Mouse (Mus musculus): ENCODE results near the gene Nin. TPM values are rescaled to one million over a fixed set of nuclear protein-coding genes. Genes with fewer than 3 reads are reported as not detected.
A peak's percentile ranks its signal among the peaks of the same experiment; 100 is the strongest.

Nin gene
- polyA plus RNA-seq, 1 experiment from 2014 or later = 3.6 TPM

DNA sequence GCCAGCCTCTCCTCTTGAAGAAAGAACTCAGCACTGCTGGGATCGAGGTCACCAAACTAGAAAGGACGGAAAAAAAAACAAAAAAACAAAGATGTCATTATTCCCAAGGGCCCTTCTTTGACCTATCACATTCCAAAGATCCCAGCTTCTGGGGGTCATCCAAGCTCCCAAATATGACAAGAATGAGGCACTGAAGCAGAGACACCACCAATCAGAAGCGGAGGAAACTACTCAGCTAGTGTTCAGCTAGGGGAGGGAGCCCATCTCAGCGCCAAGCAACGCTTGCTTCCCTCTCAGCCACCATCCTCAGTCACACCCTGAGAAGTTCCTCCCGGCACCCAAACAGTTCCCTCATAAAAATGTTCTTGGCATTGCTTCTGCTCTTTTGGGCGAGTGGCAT, 62.8 kb downstream of the Nin start:
- no peak for DNase-seq (ENCODE audit: low spot score)
- Histone ChIP-seq H3K27me3 (ENCODE audit: control insufficient read depth, insufficient read depth, low read length) (no peaks in the 10 kb centered on the region), H3K9me3 (ENCODE audit: control insufficient read depth, low read length) (no peaks in the 10 kb centered on the region), H3K4me1 (replicated peaks; ENCODE audit: control insufficient read depth, insufficient read depth) (no peaks in the 10 kb centered on the region), H3K36me3 (ENCODE audit: control insufficient read depth, insufficient read depth, low read length) (peaks cover 7% of the 10 kb centered on the region; the same call in 1 of the 2 replicates), H3K9ac (ENCODE audit: low read length) (no peak overlapping the region), H3K4me3 (ENCODE audit: low read depth, low read length) (no peak overlapping the region), H3K27ac (replicated peaks) (no peak overlapping the region), H3K4me2 (replicated peaks; ENCODE audit: low read depth) (no peak overlapping the region)
- no peak for ATAC-seq (ENCODE audit: low FRiP score, low TSS enrichment)
- WGBS = 77% methylated on average over 7 of the region's 7 CpGs
- TF ChIP-seq EP300 (optimal IDR thresholded peaks at IDR 0.05) = no peak
- no peak for TF ChIP-seq CTCF (IDR thresholded peaks at IDR 0.05; ENCODE audit: low read depth)

DNA sequence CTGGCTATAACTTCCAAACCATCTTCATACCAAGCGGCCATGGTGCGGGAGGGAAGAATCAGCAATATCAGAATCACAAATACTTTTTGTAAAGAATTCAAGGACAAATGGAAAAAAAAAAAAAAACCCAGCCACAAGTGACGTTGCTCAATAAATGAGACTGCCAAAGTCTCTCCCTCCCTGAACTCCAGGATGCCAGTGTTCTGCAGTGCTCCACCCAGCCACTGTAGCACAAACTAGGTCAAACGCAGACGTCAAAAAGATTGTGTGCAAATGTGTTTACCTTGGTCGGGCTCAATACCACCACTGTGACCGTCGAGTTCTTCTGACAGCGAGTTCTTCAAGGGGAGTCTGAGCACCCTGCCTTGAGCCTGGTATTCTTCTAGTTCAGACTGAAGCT, 64.8 kb downstream of the Nin start:
- H3K27me3 ChIP-seq (ENCODE audit: control insufficient read depth, insufficient read depth, low read length) = no peaks in the 10 kb centered on the region
- ATAC-seq (ENCODE audit: low FRiP score, low TSS enrichment) (no peak), DNase-seq (ENCODE audit: low spot score) (no peak)
- TF ChIP-seq CTCF (IDR thresholded peaks at IDR 0.05; ENCODE audit: low read depth) (no peak), EP300 (optimal IDR thresholded peaks at IDR 0.05) (no peak)
- no peak overlapping the region for H3K27ac ChIP-seq (replicated peaks)
- H3K9ac ChIP-seq (ENCODE audit: low read length) = no peak overlapping the region
- H3K4me1 ChIP-seq (replicated peaks; ENCODE audit: control insufficient read depth, insufficient read depth) = no peaks in the 10 kb centered on the region
- H3K4me2 ChIP-seq (replicated peaks; ENCODE audit: low read depth) = no peak overlapping the region
- H3K4me3 ChIP-seq (ENCODE audit: low read depth, low read length) = no peak overlapping the region
- WGBS = 70% methylated on average over 9 of the region's 9 CpGs
- H3K9me3 ChIP-seq (ENCODE audit: control insufficient read depth, low read length) = no peaks in the 10 kb centered on the region
- H3K36me3 ChIP-seq (ENCODE audit: control insufficient read depth, insufficient read depth, low read length) = peaks cover 7% of the 10 kb centered on the region; the same call in 1 of the 2 replicates

DNA sequence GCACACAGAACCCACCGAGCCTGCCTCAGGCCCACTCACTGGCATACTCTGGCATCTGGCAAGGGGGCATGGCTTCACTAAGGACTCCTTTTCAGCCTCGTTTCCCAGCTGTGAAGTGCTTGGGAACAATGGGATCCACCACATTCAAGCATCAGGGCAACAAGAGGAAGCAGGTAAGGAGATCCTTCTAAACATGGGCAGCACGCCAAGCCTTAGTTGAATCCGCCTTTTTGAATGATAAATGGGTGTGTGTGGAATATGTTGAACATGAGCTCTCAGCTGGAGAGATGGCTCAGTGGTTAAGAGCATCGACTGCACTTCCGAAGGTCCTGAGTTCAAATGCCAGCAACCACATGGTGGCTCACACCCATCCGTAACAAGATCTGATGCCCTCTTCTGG, 66.2 kb downstream of the Nin start:
- WGBS = 79% methylated on average over 7 of the region's 7 CpGs
- H3K27ac ChIP-seq (replicated peaks) = no peak overlapping the region
- no peaks in the 10 kb centered on the region for H3K9me3 ChIP-seq (ENCODE audit: control insufficient read depth, low read length)
- no peaks in the 10 kb centered on the region for H3K4me1 ChIP-seq (replicated peaks; ENCODE audit: control insufficient read depth, insufficient read depth)
- H3K36me3 ChIP-seq (ENCODE audit: control insufficient read depth, insufficient read depth, low read length) = peaks cover 9% of the 10 kb centered on the region
- no peak overlapping the region for H3K9ac ChIP-seq (ENCODE audit: low read length)
- ATAC-seq (ENCODE audit: low FRiP score, low TSS enrichment) = no peak
- no peak for TF ChIP-seq EP300 (optimal IDR thresholded peaks at IDR 0.05)
- TF ChIP-seq CTCF (IDR thresholded peaks at IDR 0.05; ENCODE audit: low read depth) = 0 out of 2 replicates have a peak, but pooled peaks have one; percentile 6
- no peak for DNase-seq (ENCODE audit: low spot score)
- H3K27me3 ChIP-seq (ENCODE audit: control insufficient read depth, insufficient read depth, low read length) = no peaks in the 10 kb centered on the region
- no peak overlapping the region for H3K4me2 ChIP-seq (replicated peaks; ENCODE audit: low read depth)
- H3K4me3 ChIP-seq (ENCODE audit: low read depth, low read length) = no peak overlapping the region

DNA sequence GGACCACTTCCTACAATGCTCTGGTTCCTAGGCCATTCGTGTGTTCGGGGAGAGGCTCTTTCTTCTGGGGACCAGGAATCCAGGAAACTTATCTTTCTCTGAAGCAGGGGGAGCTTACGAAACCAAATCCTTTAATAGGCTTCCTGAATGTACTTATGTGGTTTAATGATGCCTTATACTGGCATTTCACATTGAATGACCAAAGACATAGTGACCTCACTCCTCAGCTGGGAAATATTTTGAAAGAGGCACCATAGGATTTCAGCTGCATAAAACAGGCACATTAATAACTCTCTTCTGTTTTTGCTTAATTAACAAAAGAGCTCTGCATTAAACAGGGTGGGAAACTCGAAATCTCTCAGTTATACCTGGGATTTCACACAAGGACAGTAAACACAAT, 69.2 kb downstream of the Nin start:
- Histone ChIP-seq H3K9ac (ENCODE audit: low read length) (no peak overlapping the region), H3K4me2 (replicated peaks; ENCODE audit: low read depth) (no peak overlapping the region), H3K27ac (replicated peaks) (no peak overlapping the region), H3K4me1 (replicated peaks; ENCODE audit: control insufficient read depth, insufficient read depth) (no peaks in the 10 kb centered on the region), H3K36me3 (ENCODE audit: control insufficient read depth, insufficient read depth, low read length) (peaks cover 9% of the 10 kb centered on the region), H3K27me3 (ENCODE audit: control insufficient read depth, insufficient read depth, low read length) (no peaks in the 10 kb centered on the region), H3K9me3 (ENCODE audit: control insufficient read depth, low read length) (no peaks in the 10 kb centered on the region), H3K4me3 (ENCODE audit: low read depth, low read length) (no peak overlapping the region)
- 81% methylated on average over 4 of the region's 4 CpGs for WGBS
- no peak for TF ChIP-seq CTCF (IDR thresholded peaks at IDR 0.05; ENCODE audit: low read depth)
- TF ChIP-seq EP300 (optimal IDR thresholded peaks at IDR 0.05) = no peak
- DNase-seq (ENCODE audit: low spot score) (no peak), ATAC-seq (ENCODE audit: low FRiP score, low TSS enrichment) (no peak)

DNA sequence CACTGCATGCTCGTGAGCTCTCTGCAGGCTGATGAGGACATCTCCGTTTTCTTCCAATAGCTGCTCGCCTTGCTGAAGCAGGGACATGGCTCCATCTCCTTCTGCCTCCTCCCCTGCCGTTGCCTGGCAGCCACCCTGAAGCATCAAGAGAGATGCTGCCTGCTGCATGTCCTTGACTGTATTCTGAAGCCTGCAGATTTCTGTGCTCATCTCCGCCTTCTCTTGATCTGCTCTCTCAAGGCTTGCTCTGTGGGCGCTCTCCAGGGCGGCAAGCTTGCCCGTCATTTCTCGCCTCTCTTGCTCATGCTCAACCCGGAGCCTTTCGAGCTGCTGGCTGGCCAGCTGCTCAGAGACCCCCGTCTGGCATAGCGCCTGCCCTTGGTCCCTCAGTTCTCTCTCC, 70.1 kb downstream of the Nin start:
- no peak overlapping the region for H3K4me3 ChIP-seq (ENCODE audit: low read depth, low read length)
- H3K9ac ChIP-seq (ENCODE audit: low read length) = no peak overlapping the region
- TF ChIP-seq EP300 (optimal IDR thresholded peaks at IDR 0.05) (no peak), CTCF (IDR thresholded peaks at IDR 0.05; ENCODE audit: low read depth) (no peak)
- DNase-seq (ENCODE audit: low spot score) = no peak
- no peak overlapping the region for H3K27ac ChIP-seq (replicated peaks)
- H3K4me2 ChIP-seq (replicated peaks; ENCODE audit: low read depth) = no peak overlapping the region
- no peaks in the 10 kb centered on the region for H3K27me3 ChIP-seq (ENCODE audit: control insufficient read depth, insufficient read depth, low read length)
- no peaks in the 10 kb centered on the region for H3K4me1 ChIP-seq (replicated peaks; ENCODE audit: control insufficient read depth, insufficient read depth)
- H3K36me3 ChIP-seq (ENCODE audit: control insufficient read depth, insufficient read depth, low read length) = peaks cover 9% of the 10 kb centered on the region
- WGBS = 83% methylated on average over 13 of the region's 13 CpGs
- H3K9me3 ChIP-seq (ENCODE audit: control insufficient read depth, low read length) = no peaks in the 10 kb centered on the region
- ATAC-seq (ENCODE audit: low FRiP score, low TSS enrichment) = no peak

DNA sequence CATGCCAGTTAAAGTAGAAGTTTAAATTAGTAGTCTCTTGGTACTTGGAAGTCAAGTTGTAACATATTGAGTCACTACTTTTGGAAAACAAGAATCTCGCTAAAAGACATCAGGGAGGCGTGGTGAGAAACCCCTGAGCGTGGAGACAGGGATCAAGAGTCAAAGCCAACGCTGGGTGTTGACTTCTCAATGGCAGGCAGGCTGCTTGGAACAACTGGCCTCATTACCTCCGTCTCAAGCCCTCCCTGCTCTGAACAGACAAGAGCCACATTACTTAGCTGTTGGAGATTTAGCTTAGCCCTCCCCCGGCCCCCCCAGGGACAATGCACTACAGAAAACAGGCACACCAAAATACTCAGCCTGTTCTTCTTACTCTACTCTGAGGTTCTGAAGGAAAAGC, 72.5 kb downstream of the Nin start:
- Histone ChIP-seq H3K36me3 (ENCODE audit: control insufficient read depth, insufficient read depth, low read length) (peaks cover 4% of the 10 kb centered on the region), H3K4me3 (ENCODE audit: low read depth, low read length) (no peak overlapping the region), H3K9ac (ENCODE audit: low read length) (no peak overlapping the region), H3K9me3 (ENCODE audit: control insufficient read depth, low read length) (no peaks in the 10 kb centered on the region), H3K4me2 (replicated peaks; ENCODE audit: low read depth) (no peak overlapping the region), H3K4me1 (replicated peaks; ENCODE audit: control insufficient read depth, insufficient read depth) (no peaks in the 10 kb centered on the region), H3K27me3 (ENCODE audit: control insufficient read depth, insufficient read depth, low read length) (no peaks in the 10 kb centered on the region), H3K27ac (replicated peaks) (no peak overlapping the region)
- DNase-seq (ENCODE audit: low spot score) = no peak
- TF ChIP-seq CTCF (IDR thresholded peaks at IDR 0.05; ENCODE audit: low read depth) = no peak
- no peak for TF ChIP-seq EP300 (optimal IDR thresholded peaks at IDR 0.05)
- 75% methylated on average over 6 of the region's 6 CpGs for WGBS
- ATAC-seq (ENCODE audit: low FRiP score, low TSS enrichment) = no peak
